Mouse (Mus musculus): ENCODE measurements around the gene Tfip11.

- no peak for TF ChIP-seq POLR2A (IDR thresholded peaks at IDR 0.05; ENCODE audit: extremely low read depth, insufficient read depth, low read length)
- no peak for TF ChIP-seq CTCF (IDR thresholded peaks at IDR 0.05; ENCODE audit: low read depth, low read length)
These were observed 370 bp downstream of the Tfip11 start for GRCm38 (mm10) chr5:112326446-112327009.
